Mouse (Mus musculus): Measurements from ENCODE around the gene Rpsa.

Rpsa gene

GRCm38 (mm10) chr9:120174436-120175137, 47.1 kb downstream of the Rpsa start:
- DNase-seq: no peak

- no peak for DNase-seq
Measured at GRCm38 (mm10) chr9:120178813-120179212, 51.3 kb downstream of the Rpsa start.
